Mouse (Mus musculus): ENCODE measurements around the gene Gm47995.
"Not testable (repeated sequence)": the region's sequence is repeated elsewhere in the genome, so short reads cannot be mapped to it uniquely, and the experiment has no call there.

Gm47995 gene

DNA sequence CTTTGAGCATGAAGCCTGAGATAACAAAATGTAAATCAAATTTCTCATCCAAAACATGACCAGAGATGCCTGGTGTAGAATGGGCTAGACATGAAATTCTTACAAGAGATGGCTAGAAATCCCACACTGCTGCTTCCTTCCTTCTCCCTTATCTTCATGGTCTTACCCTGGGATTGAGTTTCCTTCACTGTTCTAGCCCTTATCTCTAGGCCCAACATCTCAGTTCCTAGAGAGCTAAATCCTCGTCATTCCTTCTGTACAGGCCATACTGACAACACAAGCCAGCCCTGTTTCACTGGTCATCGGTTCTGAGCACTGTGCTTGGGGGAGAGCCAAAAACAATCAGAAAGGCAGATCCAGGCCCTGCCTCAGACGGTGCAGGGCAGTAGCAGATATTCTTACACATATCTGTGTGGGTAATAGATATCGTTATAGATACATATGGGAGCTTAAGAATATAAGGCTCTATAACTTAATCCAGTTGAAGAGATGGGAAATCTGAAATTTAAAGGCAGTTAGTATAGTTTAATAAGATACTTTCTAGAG, 11.3 kb upstream of the Gm47995 start:
- not testable (repeated sequence) for DNase-seq (ENCODE audit: low spot score)

- no peak for DNase-seq (ENCODE audit: low spot score)
Measured at GRCm38 (mm10) chr1:151188469-151188868, 9.8 kb upstream of the Gm47995 start.

DNA sequence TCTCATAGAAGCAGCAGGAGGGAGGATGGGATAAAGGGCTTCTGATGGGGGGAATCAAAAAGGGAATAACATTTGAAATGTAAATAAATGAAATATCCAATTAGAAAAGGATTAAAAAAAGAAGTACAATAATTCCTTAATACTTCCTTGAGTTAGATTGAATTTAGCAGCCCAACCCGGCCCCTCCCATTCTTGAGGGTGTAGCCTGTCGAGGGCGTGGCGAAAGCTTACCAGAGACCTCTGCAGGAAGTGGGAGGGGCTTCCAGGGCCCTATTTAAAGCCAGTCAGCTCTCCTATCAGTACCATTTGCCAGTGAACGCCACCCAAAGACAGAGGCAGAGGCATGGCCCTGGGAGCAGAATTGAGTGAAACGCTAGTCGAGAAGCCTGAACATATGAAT, 6.2 kb upstream of the Gm47995 start, which contains the start of gene Gm8947:
Gene Gm8947, plus strand, starts transcription at position 302 of the 400 bp plus-strand sequence.
- DNase-seq (ENCODE audit: low spot score) = not testable (repeated sequence)

GRCm38 (mm10) chr1:151192739-151193138, 5.5 kb upstream of the Gm47995 start:
- not testable (repeated sequence) for DNase-seq (ENCODE audit: low spot score)

- DNase-seq (ENCODE audit: low spot score) = not testable (repeated sequence)
Measured at GRCm38 (mm10) chr1:151195986-151196385, 2.3 kb upstream of the Gm47995 start.

GRCm38 (mm10) chr1:151196690-151197089, 1.6 kb upstream of the Gm47995 start:
- DNase-seq (ENCODE audit: low spot score) = not testable (repeated sequence)

GRCm38 (mm10) chr1:151200620-151201019, 2.4 kb downstream of the Gm47995 start:
- not testable (repeated sequence) for DNase-seq (ENCODE audit: low spot score)

DNA sequence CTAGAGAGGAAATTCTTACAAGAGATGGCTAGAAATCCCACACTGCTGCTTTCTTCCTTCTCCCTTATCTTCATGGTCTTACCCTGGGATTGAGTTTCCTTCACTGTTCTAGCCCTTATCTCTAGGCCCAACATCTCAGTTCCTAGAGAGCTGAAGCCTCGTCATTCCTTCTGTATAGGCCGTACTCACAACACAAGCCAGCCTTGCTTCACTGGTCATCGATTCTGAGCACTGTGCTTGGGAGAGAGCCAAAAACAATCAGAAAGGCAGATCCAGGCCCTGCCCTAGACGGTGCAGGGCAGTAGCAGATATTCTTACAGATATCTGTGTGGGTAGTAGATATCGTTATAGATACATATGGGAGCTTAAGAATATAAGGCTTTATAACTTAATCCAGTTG, 4.5 kb downstream of the Gm47995 start:
- DNase-seq (ENCODE audit: low spot score) = not testable (repeated sequence)

- not testable (repeated sequence) for DNase-seq (ENCODE audit: low spot score)
Measured at GRCm38 (mm10) chr1:151203818-151204217, 5.6 kb downstream of the Gm47995 start, which contains the start of gene 3110040M04Rik. TSS of gene 3110040M04Rik (plus strand) at chr1:151204121.

DNA sequence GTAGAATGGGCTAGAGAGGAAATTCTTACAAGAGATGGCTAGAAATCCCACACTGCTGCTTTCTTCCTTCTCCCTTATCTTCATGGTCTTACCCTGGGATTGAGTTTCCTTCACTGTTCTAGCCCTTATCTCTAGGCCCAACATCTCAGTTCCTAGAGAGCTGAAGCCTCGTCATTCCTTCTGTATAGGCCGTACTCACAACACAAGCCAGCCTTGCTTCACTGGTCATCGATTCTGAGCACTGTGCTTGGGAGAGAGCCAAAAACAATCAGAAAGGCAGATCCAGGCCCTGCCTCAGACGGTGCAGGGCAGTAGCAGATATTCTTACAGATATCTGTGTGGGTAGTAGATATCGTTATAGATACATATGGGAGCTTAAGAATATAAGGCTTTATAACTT, 10.2 kb downstream of the Gm47995 start:
- DNase-seq (ENCODE audit: low spot score) = not testable (repeated sequence)

- not testable (repeated sequence) for DNase-seq (ENCODE audit: low spot score)
Measured at GRCm38 (mm10) chr1:151208944-151209343, 10.7 kb downstream of the Gm47995 start.

GRCm38 (mm10) chr1:151209824-151210355, 11.6 kb downstream of the Gm47995 start, which contains the start of gene Gm47996:
TSS of gene Gm47996 (plus strand) at chr1:151210131.
- DNase-seq (ENCODE audit: low spot score) = not testable (repeated sequence)

DNA sequence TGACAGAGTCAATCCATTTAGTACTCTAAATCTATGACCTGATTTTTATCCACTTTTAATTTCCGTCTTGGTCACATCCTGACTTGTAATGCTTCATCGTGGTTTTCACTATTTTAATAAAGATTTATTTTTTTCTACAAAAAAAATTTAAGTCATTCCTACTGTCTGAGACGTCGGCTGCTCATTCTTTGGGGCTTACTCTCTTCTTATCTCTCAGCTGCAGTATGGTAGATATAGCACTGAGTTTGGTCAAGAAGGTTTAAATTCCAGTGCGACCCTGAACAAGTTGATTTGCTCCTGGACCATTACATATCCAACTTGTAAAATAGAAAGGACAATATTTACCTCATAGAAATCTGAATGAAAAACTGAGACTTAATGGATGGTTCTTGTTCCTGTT, 13.4 kb downstream of the Gm47995 start:
- DNase-seq (ENCODE audit: low spot score) = not testable (repeated sequence)

DNA sequence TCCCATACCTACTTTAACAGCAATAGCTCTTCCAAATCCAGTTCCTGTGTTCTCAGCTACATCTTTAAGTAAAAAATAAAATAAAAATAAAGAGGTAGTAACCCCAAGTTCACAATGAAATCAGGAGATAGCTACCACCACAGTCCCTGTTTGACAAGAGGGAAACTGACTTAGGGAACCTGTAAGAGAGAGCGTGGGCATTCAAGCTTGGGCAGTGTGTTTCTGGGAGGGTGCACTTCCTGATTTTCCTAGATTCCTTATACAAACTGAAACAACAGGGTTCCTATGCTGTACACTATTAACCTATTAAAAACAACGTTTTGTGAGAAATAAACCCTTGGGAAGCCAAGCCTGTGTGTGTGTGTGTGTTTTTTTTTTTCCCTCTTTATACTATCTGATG, 16.6 kb downstream of the Gm47995 start:
- no peak for DNase-seq (ENCODE audit: low spot score)

DNA sequence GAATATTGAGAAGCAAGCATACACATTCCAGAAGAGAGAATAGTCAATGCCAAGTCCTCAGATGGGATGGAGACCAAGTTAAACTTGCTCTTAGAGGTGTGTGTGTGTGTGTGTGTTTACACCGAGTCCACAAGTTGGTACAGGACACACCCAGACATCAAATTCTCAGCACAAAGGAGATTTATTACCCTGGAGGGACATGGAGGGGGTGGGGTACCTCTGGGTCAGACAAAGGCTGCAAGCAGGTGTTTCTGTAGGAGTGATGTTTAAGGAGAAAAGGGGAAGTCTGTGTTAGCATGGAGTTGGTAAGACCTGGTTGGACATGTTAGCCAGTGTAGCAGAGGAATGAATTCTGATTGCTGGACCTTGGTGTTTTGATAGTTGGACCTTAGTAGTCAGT, 17.7 kb downstream of the Gm47995 start:
- DNase-seq (ENCODE audit: low spot score) = no peak

GRCm38 (mm10) chr1:151216417-151216816, 18.2 kb downstream of the Gm47995 start:
- DNase-seq (ENCODE audit: low spot score) = no peak

DNA sequence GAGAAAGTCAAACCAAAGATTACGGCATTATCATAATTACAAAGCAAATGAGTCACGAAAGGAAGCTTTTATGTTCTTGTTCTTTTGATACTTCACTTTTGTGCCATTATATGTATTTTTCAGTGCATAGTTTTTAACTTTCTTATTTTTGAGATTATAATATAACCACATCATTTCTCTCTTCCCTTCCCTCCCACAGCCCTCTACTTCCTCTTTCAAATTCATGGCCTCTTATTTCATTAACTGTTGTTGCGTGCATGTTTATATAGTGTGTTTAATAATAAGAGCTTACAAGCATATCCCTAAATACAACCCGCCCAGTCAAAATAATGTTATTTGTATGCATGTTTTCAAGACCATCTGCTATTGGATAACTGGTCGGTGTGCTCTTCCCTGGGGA, 20.8 kb downstream of the Gm47995 start:
- DNase-seq (ENCODE audit: low spot score) = no peak

DNA sequence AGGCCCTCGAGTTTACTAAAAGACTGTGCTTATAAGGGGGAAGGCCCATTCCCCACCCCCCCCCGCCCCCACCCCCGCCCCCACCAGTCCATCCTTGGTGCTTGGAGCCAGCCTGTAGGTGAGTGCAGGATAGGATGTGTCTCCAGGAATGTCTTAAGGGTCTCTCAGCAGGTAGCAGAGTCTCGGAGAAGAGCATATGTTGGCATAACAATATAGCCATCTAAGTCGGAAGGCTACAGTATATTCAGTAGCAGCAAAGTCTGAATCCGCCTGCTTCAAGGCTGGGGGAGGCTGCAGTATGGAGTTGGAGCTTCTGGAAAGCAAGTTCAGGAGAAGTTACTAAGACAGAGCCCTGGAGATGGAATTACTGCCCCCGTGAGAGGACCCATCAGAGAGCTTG, 21.9 kb downstream of the Gm47995 start:
- no peak for DNase-seq (ENCODE audit: low spot score)

- DNase-seq (ENCODE audit: low spot score) = no peak
Measured at GRCm38 (mm10) chr1:151222561-151223267, 24.5 kb downstream of the Gm47995 start.

GRCm38 (mm10) chr1:151223377-151223776, 25.1 kb downstream of the Gm47995 start:
- no peak for DNase-seq (ENCODE audit: low spot score)

DNA sequence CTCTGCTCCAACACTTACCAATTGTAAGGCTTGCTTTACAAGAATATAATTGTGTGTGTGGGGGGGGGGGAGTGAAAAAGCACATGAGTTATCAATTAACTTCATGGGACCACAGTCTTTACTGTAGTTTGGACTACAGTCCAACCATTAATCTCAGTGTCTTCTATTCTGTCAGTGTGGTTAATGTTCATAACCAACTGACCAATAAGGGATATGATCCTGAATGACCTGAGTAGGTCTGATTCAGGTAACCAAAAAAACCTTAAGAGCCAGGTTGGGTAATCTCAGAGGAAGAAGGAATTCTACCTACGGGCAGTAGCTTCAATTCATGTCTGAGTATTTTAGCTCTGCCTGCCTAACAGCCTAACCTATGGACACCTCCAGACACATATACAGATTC, 26.3 kb downstream of the Gm47995 start:
- DNase-seq (ENCODE audit: low spot score) = no peak

- DNase-seq (ENCODE audit: low spot score) = no peak
Measured at GRCm38 (mm10) chr1:151227506-151227905, 29.3 kb downstream of the Gm47995 start.

- DNase-seq (ENCODE audit: low spot score) = no peak
Measured at GRCm38 (mm10) chr1:151228320-151228989, 30.2 kb downstream of the Gm47995 start.
